Mouse (Mus musculus) macrophage (primary cell): ENCODE measurements around the gene Sgip1. TPM values are rescaled to one million over a fixed set of nuclear protein-coding genes. Genes with fewer than 3 reads are reported as not detected.

ENCODE experiments used
- H3K27ac ChIP-seq: fragments of 350-480 bp; formaldehyde crosslinking; 2 replicates; pipeline ENCODE4 v1.9.0; 2021
- H3K36me3 ChIP-seq: fragments of 350-480 bp; formaldehyde crosslinking; 2 replicates; pipeline ENCODE4 v1.9.0; 2021; ENCODE audit errors: inconsistent target
- H3K4me3 ChIP-seq: fragments of 350-480 bp; formaldehyde crosslinking; 2 replicates; pipeline ENCODE4 v1.9.0; 2021; ENCODE audit errors: inconsistent target
- H3K79me2 ChIP-seq: fragments of 350-480 bp; formaldehyde crosslinking; 2 replicates; pipeline ENCODE4 v1.9.0; 2021; ENCODE audit errors: inconsistent target
- WGBS: methylation state at CpG from one replicate; pipeline ENCODE4 v1.1.7; 2026; ENCODE audit warnings: inconsistent platforms; ENCODE audit not compliant: missing documents; 5-methylcytosine and 5-hydroxymethylcytosine counted together
- polyA plus RNA-seq: library from polyadenylated mRNA; stranded (reverse); fragments of 250-400 nt; gene quantifications from 3 replicates; pipeline ENCODE4 v1.2.4, GENCODE M21; 2018; ENCODE audit warnings: inconsistent platforms

Gene Sgip1
- polyA plus RNA-seq, 1 experiment from 2014 or later = 0.33 TPM

DNA sequence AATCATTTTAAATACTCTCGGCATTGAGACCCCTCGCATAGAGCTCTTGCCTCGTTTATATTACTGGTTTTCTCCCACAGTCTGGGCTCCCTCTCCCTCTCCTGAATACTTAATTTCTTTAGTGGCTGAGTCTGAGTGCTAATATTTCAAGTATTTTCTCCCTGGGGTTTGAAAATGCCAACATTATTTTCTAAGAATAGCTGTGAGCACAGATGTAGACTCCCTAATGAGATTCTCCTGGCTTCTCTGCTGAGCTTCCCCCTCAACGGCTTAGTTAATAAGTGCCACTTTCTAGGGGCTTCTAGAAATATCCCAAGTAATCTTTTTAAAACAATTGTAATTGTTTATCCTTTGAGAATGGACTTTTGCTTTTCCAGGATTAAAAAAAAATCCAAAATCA lies 130.2 kb downstream of the Sgip1 start:
- Histone ChIP-seq H3K36me3 (no peaks in the 10 kb centered on the region), H3K4me3 (no peak overlapping the region), H3K79me2 (no peaks in the 10 kb centered on the region), H3K27ac (no peak overlapping the region)
- WGBS = 100% methylated on average over 1 of the region's 4 CpGs

DNA sequence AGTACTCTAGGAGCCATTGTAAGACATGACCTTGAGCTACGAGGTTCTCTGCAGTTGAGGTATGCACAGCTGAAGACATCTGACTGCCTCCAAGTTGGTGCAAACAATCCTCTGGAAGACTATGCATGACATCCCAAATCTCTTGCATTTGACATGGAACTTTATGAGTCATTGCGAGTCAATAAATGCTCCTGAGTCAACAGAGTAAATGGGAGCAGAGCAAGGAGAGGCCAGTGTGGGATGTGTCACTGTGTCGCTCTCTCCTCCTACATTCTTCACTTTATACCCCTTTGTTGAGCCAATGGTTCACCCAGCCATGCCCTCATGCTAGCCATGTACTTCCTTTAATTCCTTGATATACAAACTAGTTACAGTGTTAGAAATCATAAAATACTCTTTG lies 142.0 kb downstream of the Sgip1 start:
- WGBS = 91% methylated on average over 3 of the region's 3 CpGs
- Histone ChIP-seq H3K27ac (no peak overlapping the region), H3K4me3 (no peak overlapping the region)

DNA sequence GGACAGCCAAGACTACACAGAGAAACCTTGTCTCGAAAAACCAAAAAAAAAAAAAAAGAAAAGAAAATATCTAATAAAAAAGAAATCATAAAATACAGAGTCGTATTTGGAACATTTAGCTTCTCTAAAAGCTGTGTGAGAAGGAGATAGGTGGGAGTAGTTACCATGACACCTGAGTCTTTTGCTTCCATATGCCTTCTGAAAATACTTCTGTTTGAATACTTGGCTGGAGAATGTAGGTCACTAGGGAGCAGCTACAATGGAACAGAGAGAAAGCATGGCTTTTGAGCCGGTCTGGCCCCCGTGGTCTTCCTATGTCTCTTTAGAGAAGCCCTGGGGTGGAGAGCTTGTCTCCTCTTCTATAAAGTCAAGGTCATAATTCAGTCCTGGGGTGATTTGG lies 143.1 kb downstream of the Sgip1 start:
- no peak overlapping the region for H3K4me3 ChIP-seq
- 85% methylated on average over 3 of the region's 4 CpGs for WGBS
- no peak overlapping the region for H3K27ac ChIP-seq
- no peaks in the 10 kb centered on the region for H3K79me2 ChIP-seq
- no peaks in the 10 kb centered on the region for H3K36me3 ChIP-seq

More for the DNA sequence above, 142.0 kb downstream of the Sgip1 start:
- no peaks in the 10 kb centered on the region for H3K79me2 ChIP-seq
- no peaks in the 10 kb centered on the region for H3K36me3 ChIP-seq

DNA sequence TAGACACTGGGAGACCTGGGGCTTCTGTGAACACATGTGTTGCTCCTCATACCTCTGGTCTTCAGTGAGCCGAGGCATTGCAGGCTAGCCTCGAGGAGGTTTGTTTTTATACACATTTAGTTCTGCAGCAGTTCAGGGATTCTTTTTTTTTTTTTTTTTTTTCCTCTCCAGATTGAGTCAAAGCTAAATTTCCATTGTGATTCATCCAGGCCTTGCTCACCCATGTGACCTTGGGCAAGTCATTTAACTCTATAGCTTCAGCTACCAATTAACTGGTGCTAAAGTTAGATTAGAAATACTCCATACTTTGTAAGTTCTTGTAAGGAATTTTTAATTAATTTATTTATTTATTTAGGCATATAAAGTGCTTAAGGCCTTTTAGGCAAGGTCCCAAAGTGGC lies 145.4 kb downstream of the Sgip1 start:
- no peak overlapping the region for H3K4me3 ChIP-seq
- no peak overlapping the region for H3K27ac ChIP-seq
- WGBS = 82% methylated on average over 2 of the region's 2 CpGs
- no peaks in the 10 kb centered on the region for H3K36me3 ChIP-seq
- H3K79me2 ChIP-seq = no peaks in the 10 kb centered on the region

DNA sequence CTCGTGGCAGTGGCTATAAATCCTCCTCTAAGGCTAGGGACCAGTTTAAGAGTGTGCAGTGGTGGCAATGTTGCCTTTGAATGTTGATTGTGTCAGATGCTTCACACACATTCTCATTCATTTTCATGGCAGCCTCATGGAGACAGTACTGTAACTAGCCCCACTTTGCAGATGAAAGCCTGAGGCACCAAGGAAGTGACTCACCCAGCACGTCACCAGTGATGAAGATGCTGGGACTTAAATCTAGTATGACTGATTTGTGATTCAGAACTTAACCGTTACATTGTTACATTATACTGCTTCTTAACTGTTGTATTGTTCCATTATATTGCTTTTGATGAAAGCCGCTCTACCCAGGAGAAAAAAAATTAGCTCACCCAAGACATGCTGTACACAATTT lies 145.8 kb downstream of the Sgip1 start:
- no peaks in the 10 kb centered on the region for H3K79me2 ChIP-seq
- H3K4me3 ChIP-seq = no peak overlapping the region
- WGBS = 96% methylated on average over 4 of the region's 4 CpGs
- H3K27ac ChIP-seq = no peak overlapping the region
- no peaks in the 10 kb centered on the region for H3K36me3 ChIP-seq

DNA sequence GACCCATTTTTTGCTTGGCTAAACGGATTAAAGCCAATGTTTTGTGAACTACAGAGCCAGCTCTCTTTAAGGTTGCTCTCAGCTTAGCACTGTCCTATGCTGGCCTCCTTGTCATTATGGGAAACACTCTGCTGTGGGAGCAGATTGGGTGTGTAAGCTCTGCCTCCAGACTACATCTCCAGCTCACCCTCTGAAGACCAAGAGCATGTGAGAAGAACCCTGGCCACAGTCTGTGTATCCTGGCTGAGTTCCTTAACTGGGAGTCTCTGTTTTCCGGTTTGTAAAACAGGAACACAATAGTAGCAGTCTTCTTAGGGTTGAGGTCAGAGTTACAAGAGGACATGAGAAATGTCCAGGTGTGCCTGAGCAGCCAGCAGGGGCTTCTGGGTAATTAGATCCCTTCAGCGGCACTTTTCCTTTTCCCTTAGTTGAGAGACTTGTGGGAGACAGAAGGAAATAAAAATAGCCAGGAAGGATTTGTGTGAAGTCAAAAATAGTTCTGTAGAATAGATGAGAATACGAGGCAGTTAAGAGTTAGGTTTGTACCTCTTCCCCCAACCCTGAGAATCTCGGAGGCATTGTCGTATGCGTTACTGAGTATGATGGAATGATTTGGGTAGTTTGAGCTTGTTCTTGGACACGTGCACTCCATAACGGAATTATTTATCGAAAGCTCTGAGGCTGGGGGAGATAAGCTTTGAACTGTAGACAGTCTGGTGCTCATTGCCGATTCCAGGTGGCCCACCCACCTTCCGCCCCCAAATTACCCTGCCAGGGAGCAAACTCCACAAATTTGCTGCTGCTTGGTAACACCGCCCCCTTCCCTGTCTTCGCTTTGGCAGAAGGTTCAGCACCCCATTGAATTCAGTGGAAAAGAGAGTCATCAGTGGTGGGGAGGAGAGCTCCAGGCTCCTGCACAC lies 146.9 kb downstream of the Sgip1 start:
- Histone ChIP-seq H3K79me2 (no peaks in the 10 kb centered on the region), H3K27ac (no peak overlapping the region), H3K36me3 (no peaks in the 10 kb centered on the region), H3K4me3 (no peak overlapping the region)
- WGBS = 91% methylated on average over 14 of the region's 14 CpGs

DNA sequence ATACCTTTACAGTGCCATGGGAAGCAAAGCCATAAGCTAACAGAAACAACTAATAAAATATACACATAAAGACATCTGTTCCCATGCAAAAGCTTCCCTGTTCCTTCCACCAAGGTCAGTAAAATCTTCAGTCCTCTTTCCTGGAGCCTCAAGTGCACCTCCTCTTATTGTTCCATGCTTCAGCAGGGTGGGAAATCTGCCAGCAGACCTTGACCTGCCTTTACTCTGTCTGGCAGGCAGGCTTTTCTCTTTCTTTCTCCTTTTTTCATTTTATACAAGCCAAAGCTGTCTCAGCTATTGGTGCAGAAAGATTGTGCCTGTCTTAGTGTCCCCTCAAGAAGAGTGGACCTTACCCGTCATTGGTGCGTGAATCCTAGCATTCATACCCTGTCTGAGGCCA lies 154.8 kb downstream of the Sgip1 start:
- WGBS = 100% methylated on average over 2 of the region's 2 CpGs
- H3K79me2 ChIP-seq = no peaks in the 10 kb centered on the region
- H3K36me3 ChIP-seq = no peaks in the 10 kb centered on the region
- no peak overlapping the region for H3K27ac ChIP-seq
- no peak overlapping the region for H3K4me3 ChIP-seq

DNA sequence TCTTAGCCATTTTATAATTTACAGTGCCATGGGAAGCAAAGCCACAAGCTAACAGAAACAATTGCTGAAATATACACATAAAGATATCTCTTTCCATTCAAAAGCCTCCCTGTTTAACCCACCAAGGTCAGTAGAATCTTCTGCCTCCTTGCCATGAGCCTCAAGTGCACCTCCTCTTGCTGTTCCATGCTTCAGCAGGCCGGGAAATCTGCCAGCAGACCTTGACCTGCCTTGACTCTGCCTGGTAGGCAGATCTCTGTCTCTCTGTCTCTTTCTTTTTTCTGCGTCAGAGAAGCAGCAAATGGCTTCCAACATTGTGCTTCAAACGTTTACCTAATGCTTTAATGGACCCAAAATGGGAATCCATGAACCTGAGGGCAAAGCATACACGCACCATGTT lies 157.9 kb downstream of the Sgip1 start:
- no peaks in the 10 kb centered on the region for H3K36me3 ChIP-seq
- H3K79me2 ChIP-seq = no peaks in the 10 kb centered on the region
- H3K27ac ChIP-seq = no peak overlapping the region
- WGBS = 84% methylated on average over 4 of the region's 4 CpGs
- no peak overlapping the region for H3K4me3 ChIP-seq

DNA sequence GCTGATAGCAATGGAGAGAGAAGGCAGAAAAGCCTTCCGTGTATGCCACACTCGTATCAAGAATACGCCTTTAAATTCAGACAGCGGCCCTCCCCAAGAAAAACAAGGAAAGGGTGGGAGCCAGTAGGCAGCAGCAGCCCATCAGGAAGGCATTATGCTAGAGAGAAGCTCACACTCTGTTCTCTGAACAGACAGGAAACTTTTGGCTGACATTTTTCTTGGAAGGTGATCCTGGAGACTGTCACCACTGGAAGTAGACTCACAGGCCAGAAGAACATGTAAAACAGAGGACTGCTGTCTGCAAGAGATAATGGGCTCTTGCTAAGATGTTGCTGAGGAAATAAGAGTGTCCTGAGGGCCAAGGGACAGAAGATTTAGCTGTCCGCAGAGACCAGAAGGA lies 158.6 kb downstream of the Sgip1 start:
- WGBS = 93% methylated on average over 5 of the region's 5 CpGs
- H3K36me3 ChIP-seq = no peaks in the 10 kb centered on the region

DNA sequence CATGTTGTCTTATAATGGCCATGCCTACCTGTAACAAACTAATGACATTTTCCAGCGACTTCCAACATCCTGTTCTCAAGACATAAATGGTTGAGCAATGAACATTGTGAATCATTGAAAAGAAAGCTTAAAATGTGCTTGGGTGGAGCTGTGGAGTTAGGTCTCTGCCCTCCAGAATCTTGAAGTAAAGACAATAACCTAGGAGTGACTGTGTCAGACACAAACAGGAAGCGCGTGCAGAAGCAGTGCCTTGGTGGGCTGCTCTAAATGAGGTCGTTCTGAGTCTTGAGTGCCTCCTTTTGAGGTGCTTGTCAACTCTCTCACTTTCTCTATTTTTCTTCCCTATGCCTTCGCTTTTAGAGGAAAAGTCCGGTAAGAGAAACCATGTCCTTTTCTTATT lies 159.1 kb downstream of the Sgip1 start:
- Histone ChIP-seq H3K4me3 (no peak overlapping the region), H3K27ac (no peak overlapping the region), H3K36me3 (no peaks in the 10 kb centered on the region), H3K79me2 (no peaks in the 10 kb centered on the region)
- WGBS = 66% methylated on average over 6 of the region's 6 CpGs

More for the DNA sequence above, 158.6 kb downstream of the Sgip1 start:
- Histone ChIP-seq H3K4me3 (no peak overlapping the region), H3K27ac (no peak overlapping the region), H3K79me2 (no peaks in the 10 kb centered on the region)

DNA sequence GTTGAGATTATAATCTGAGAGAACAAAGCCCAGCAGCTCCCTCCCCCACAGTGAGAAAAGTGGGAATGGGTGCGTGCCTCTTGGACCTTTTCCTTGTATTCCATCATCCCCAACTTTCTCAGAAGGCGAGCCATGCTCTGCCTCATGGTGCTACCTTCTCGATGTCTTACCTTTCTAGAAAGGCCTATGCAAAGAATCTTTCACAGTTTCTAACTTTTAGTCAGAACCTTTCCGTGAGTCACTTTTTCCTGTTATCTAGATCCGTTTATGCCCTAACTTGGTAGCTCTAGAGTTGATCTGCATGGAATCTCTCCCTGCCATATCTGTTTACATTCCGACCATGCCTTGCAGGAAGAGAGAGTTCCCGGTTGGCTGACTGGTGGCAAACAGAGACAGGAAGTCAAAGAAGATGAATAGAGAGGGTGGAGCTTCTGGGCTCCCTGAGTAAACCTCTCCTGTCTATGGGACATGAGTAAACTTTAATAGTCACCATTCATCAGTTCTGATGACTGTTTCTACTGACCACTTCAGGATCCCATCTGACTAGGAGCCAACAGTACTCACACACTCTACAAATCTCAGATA lies 166.8 kb downstream of the Sgip1 start:
- 82% methylated on average over 7 of the region's 7 CpGs for WGBS
- no peaks in the 10 kb centered on the region for H3K79me2 ChIP-seq
- no peak overlapping the region for H3K27ac ChIP-seq
- no peak overlapping the region for H3K4me3 ChIP-seq
- no peaks in the 10 kb centered on the region for H3K36me3 ChIP-seq

DNA sequence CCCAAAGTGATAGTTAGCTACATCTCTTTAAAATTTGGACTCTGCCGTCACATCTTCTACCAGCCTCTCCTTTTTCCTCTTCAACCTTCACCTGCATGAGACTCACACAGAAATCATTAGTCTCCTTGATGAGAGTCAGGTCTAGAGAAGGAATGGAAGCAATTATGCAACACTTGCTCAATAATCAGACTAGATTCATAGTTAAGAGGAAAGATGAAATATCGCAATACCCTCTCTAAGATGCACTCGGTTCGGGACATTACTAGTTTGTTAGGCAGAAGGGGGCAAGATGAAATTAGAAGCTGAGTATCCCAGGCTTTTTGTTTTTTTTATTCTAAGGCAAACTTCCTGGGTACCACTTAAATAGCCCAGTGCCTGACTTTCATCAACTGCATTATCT lies 169.1 kb downstream of the Sgip1 start:
- no peak overlapping the region for H3K4me3 ChIP-seq
- H3K27ac ChIP-seq = no peak overlapping the region
- WGBS = 64% methylated on average over 4 of the region's 4 CpGs
- H3K79me2 ChIP-seq = no peaks in the 10 kb centered on the region
- H3K36me3 ChIP-seq = no peaks in the 10 kb centered on the region

DNA sequence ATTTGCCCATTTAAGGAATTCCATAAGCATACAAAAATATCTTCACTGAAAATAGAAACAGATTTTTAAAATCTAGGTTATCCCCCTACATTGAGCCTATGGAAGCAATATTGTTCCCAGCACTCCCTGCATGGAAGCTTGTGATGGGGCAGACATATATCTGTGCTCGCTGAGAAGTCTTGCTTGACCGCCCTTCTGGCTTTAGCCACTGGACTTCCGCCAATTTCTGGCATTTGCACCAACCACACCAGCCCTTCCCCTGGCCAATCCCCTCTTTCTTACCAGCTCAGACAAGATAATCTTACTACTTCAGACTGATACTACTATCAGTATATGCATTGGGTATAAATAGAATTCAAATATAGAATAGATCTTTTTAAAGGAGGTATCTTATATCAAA lies 172.1 kb downstream of the Sgip1 start:
- WGBS = 95% methylated on average over 3 of the region's 3 CpGs
- no peaks in the 10 kb centered on the region for H3K79me2 ChIP-seq
- no peaks in the 10 kb centered on the region for H3K36me3 ChIP-seq
- no peak overlapping the region for H3K4me3 ChIP-seq
- no peak overlapping the region for H3K27ac ChIP-seq

DNA sequence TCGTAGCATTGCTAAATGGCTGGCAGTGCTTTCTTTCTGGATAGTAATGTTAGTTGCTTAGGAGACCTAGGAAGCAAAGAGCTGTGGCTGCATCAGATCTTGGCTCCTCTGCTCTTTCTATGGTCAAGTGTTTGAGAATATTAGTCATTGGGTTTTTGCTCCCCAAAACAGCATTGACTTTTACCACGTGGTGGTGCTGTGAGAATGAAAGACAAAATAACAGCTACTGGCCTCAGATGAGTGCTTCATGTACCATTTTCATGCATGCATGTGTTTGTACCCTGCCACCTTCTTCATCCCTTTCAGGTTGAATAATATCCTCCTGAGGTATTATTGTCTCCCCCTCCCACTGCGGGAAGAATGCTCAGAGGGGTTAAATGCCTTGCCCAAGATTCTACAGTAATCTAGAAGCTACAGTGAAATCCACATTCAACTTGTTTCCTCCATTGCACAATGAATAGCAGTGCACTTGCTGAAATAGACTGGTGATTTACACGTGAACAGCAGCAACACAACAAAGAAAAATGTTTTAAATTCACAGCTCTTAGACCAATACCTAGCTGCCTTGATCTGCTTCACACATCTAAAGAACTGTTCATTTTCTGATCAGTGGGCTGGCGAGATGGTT lies 172.7 kb downstream of the Sgip1 start:
- 36% methylated on average over 4 of the region's 5 CpGs for WGBS

DNA sequence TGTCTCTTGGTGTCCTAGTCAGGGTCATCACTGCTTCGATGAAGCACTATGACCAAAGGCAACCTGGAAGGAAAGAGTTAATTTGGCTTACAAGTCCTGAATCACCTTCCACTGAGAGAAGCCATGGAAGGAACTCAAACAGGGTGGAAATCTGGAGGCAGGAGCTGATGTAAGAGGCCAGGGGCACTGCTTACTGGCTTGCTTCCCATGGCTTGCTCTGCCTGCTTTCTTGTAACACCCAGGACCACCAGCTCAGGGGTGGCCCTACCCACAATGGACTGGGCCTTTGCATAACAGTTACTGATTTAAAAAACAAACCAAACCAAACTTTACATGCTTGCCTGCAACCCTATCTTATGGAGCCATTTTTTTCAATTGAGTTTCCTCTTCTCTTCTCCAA lies 177.1 kb downstream of the Sgip1 start:
- 90% methylated on average over 1 of the region's 1 CpGs for WGBS
- no peak overlapping the region for H3K27ac ChIP-seq
- no peaks in the 10 kb centered on the region for H3K36me3 ChIP-seq
- H3K79me2 ChIP-seq = no peaks in the 10 kb centered on the region
- H3K4me3 ChIP-seq = no peak overlapping the region

More for the DNA sequence above, 172.7 kb downstream of the Sgip1 start:
- no peak overlapping the region for H3K4me3 ChIP-seq
- H3K79me2 ChIP-seq = no peaks in the 10 kb centered on the region
- H3K36me3 ChIP-seq = no peaks in the 10 kb centered on the region
- no peak overlapping the region for H3K27ac ChIP-seq
